Mouse (Mus musculus) stomach, embryonic 14.5 days (tissue): Measurements from ENCODE around the gene Gucy2e. TPM values are rescaled to one million over a fixed set of nuclear protein-coding genes. Genes with fewer than 3 reads are reported as not detected.

ENCODE experiments used
- ATAC-seq: fragments of 200-750 bp; cut with Nextera tagmentation; 2 replicates; pipeline ENCODE4 v1.8.0; 2017; ENCODE audit warnings: low read depth, moderate TSS enrichment; ENCODE audit not compliant: insufficient number of reproducible peaks, insufficient read depth, low FRiP score
- H3K27ac ChIP-seq: fragments of 300-500 bp; sonication (generic); 2 replicates; pipeline ENCODE4 v1.5.1; 2014; ENCODE audit warnings: mild to moderate bottlenecking, low read length, moderate library complexity, mixed read lengths
- H3K27me3 ChIP-seq: fragments of 300-500 bp; sonication (generic); 2 replicates; pipeline ENCODE4 v1.6.1; 2014; ENCODE audit warnings: low read length, control low read depth, mixed read lengths; ENCODE audit not compliant: control insufficient read depth, insufficient read depth
- H3K36me3 ChIP-seq: fragments of 300-500 bp; sonication (generic); 2 replicates; pipeline ENCODE4 v1.6.1; 2014; ENCODE audit warnings: mild to moderate bottlenecking, control low read depth, low read length, moderate library complexity, mixed read lengths; ENCODE audit not compliant: control insufficient read depth, insufficient read depth
- H3K4me1 ChIP-seq: fragments of 300-500 bp; sonication (generic); 2 replicates; pipeline ENCODE4 v1.6.1; 2014; ENCODE audit warnings: low read length, control low read depth, mixed read lengths; ENCODE audit not compliant: control insufficient read depth, insufficient read depth
- H3K4me2 ChIP-seq: fragments of 300-500 bp; sonication (generic); replicated peaks from 2 replicates; pipeline ENCODE4 v1.6.1; 2014; ENCODE audit warnings: low read depth, low read length, control low read depth
- H3K4me3 ChIP-seq: fragments of 300-500 bp; sonication (generic); 2 replicates; pipeline ENCODE4 v1.5.1; 2014; ENCODE audit warnings: low read depth, low read length, control low read depth
- H3K9ac ChIP-seq: fragments of 300-500 bp; sonication (generic); replicated peaks from 2 replicates; pipeline ENCODE4 v1.6.1; 2014; ENCODE audit warnings: low read depth, mild to moderate bottlenecking, control low read depth, low read length, moderate library complexity, mixed read lengths
- H3K9me3 ChIP-seq: fragments of 300-500 bp; sonication (generic); 2 replicates; pipeline ENCODE4 v1.6.1; 2016; ENCODE audit warnings: low read depth, low read length, control low read depth; ENCODE audit not compliant: control insufficient read depth
- WGBS: fragments of 180-500 bp; shearing (Covaris S2); extraction: QIAGEN DNeasy Blood & Tissue Kit; methylation state at CpG from one replicate; pipeline ENCODE4 v1.1.7; 2014; 5-methylcytosine and 5-hydroxymethylcytosine counted together
- polyA plus RNA-seq: library from polyadenylated mRNA; unstranded; fragments of >200 nt; fragmentation: Nextera tagmentation; extraction: Ambion mirVana; gene quantifications from 2 replicates; pipeline ENCODE4 v1.2.1, GENCODE M21; 2014

Gucy2e gene
- polyA plus RNA-seq, 1 experiment from 2014 or later: 0.06 TPM

GRCm38 (mm10) chr11:69265410-69265809 lies 28.6 kb upstream of the Gucy2e start:
- H3K4me2 ChIP-seq: no peak overlapping the region
- no peaks in the 10 kb centered on the region for H3K36me3 ChIP-seq
- H3K27ac ChIP-seq: no peak overlapping the region
- ATAC-seq: no peak
- 75% methylated on average over 9 of the region's 9 CpGs for WGBS
- no peak overlapping the region for H3K9ac ChIP-seq
- no peak overlapping the region for H3K4me3 ChIP-seq
- no peaks in the 10 kb centered on the region for H3K9me3 ChIP-seq
- no peaks in the 10 kb centered on the region; the same call in 1 of the 2 replicates for H3K4me1 ChIP-seq
- H3K27me3 ChIP-seq: no peaks in the 10 kb centered on the region

- no peaks in the 10 kb centered on the region for H3K36me3 ChIP-seq
- H3K9ac ChIP-seq: no peak overlapping the region
- no peaks in the 10 kb centered on the region for H3K9me3 ChIP-seq
- ATAC-seq: no peak
- no peak overlapping the region for H3K27ac ChIP-seq
- no peak overlapping the region for H3K4me3 ChIP-seq
- H3K4me2 ChIP-seq: no peak overlapping the region
- 35% methylated on average over 2 of the region's 2 CpGs for WGBS
- no peaks in the 10 kb centered on the region for H3K27me3 ChIP-seq
- no peaks in the 10 kb centered on the region; the same call in 1 of the 2 replicates for H3K4me1 ChIP-seq
These were observed 27.4 kb upstream of the Gucy2e start for GRCm38 (mm10) chr11:69264276-69264675.

- Histone ChIP-seq H3K27me3 (no peaks in the 10 kb centered on the region), H3K27ac (no peak overlapping the region), H3K36me3 (no peaks in the 10 kb centered on the region), H3K4me2 (no peak overlapping the region), H3K4me3 (no peak overlapping the region), H3K9ac (no peak overlapping the region), H3K4me1 (no peaks in the 10 kb centered on the region), H3K9me3 (no peaks in the 10 kb centered on the region)
- 90% methylated on average over 1 of the region's 1 CpGs for WGBS
- no peak for ATAC-seq
These were observed 23.3 kb upstream of the Gucy2e start for GRCm38 (mm10) chr11:69260111-69260510.

GRCm38 (mm10) chr11:69258287-69258686 lies 21.5 kb upstream of the Gucy2e start:
- Histone ChIP-seq H3K9me3 (no peaks in the 10 kb centered on the region), H3K4me2 (no peak overlapping the region), H3K27me3 (no peaks in the 10 kb centered on the region), H3K36me3 (no peaks in the 10 kb centered on the region), H3K4me1 (no peaks in the 10 kb centered on the region), H3K4me3 (0 out of 2 replicates have a peak overlapping the region, but pooled peaks have one; percentile 3), H3K27ac (no peak overlapping the region), H3K9ac (no peak overlapping the region)
- ATAC-seq: peak; percentile 63; the same call in 1 of the 2 replicates
- 47% methylated on average over 5 of the region's 5 CpGs for WGBS

GRCm38 (mm10) chr11:69257807-69258206 lies 21.0 kb upstream of the Gucy2e start:
- ATAC-seq: no peak
- H3K27ac ChIP-seq: no peak overlapping the region
- no peaks in the 10 kb centered on the region for H3K4me1 ChIP-seq
- WGBS: 48% methylated on average over 4 of the region's 4 CpGs
- H3K9ac ChIP-seq: no peak overlapping the region
- H3K9me3 ChIP-seq: no peaks in the 10 kb centered on the region
- H3K4me3 ChIP-seq: 0 out of 2 replicates have a peak overlapping the region, but pooled peaks have one; percentile 3
- H3K27me3 ChIP-seq: no peaks in the 10 kb centered on the region
- H3K36me3 ChIP-seq: no peaks in the 10 kb centered on the region
- H3K4me2 ChIP-seq: no peak overlapping the region

GRCm38 (mm10) chr11:69257072-69257471 lies 20.2 kb upstream of the Gucy2e start:
- Histone ChIP-seq H3K36me3 (no peaks in the 10 kb centered on the region), H3K9ac (no peak overlapping the region), H3K27me3 (no peaks in the 10 kb centered on the region), H3K4me3 (no peak overlapping the region), H3K27ac (no peak overlapping the region), H3K4me1 (no peaks in the 10 kb centered on the region), H3K9me3 (no peaks in the 10 kb centered on the region), H3K4me2 (no peak overlapping the region)
- no peak for ATAC-seq
- 71% methylated on average over 2 of the region's 2 CpGs for WGBS

GRCm38 (mm10) chr11:69254808-69255207 lies 18.0 kb upstream of the Gucy2e start:
- H3K4me1 ChIP-seq: no peaks in the 10 kb centered on the region
- no peak for ATAC-seq
- 77% methylated on average over 5 of the region's 5 CpGs for WGBS

GRCm38 (mm10) chr11:69253131-69253530 lies 16.3 kb upstream of the Gucy2e start:
- Histone ChIP-seq H3K27me3 (no peaks in the 10 kb centered on the region), H3K4me3 (no peak overlapping the region), H3K4me2 (no peak overlapping the region), H3K36me3 (no peaks in the 10 kb centered on the region), H3K27ac (no peak overlapping the region), H3K4me1 (no peaks in the 10 kb centered on the region), H3K9ac (no peak overlapping the region), H3K9me3 (no peaks in the 10 kb centered on the region)
- no peak for ATAC-seq
- 45% methylated on average over 9 of the region's 9 CpGs for WGBS

More at GRCm38 (mm10) chr11:69254808-69255207, 18.0 kb upstream of the Gucy2e start:
- no peak overlapping the region for H3K4me2 ChIP-seq
- H3K9me3 ChIP-seq: no peaks in the 10 kb centered on the region
- H3K27me3 ChIP-seq: no peaks in the 10 kb centered on the region
- H3K9ac ChIP-seq: no peak overlapping the region
- no peaks in the 10 kb centered on the region for H3K36me3 ChIP-seq
- H3K4me3 ChIP-seq: no peak overlapping the region
- H3K27ac ChIP-seq: no peak overlapping the region

- H3K9me3 ChIP-seq: no peaks in the 10 kb centered on the region
- no peak overlapping the region for H3K9ac ChIP-seq
- H3K27ac ChIP-seq: no peak overlapping the region
- H3K4me1 ChIP-seq: no peaks in the 10 kb centered on the region
- no peak for ATAC-seq
- H3K4me2 ChIP-seq: no peak overlapping the region
- no peaks in the 10 kb centered on the region for H3K27me3 ChIP-seq
- H3K4me3 ChIP-seq: no peak overlapping the region
- WGBS: 76% methylated on average over 7 of the region's 7 CpGs
- no peaks in the 10 kb centered on the region for H3K36me3 ChIP-seq
These were observed 15.1 kb upstream of the Gucy2e start for GRCm38 (mm10) chr11:69251953-69252352.
